Mouse (Mus musculus): ENCODE measurements around the gene Lama2. TPM values are rescaled to one million over a fixed set of nuclear protein-coding genes. Genes with fewer than 3 reads are reported as not detected.

The Lama2 gene
- polyA plus RNA-seq, 1 experiment from 2014 or later = 4.3 TPM

DNA sequence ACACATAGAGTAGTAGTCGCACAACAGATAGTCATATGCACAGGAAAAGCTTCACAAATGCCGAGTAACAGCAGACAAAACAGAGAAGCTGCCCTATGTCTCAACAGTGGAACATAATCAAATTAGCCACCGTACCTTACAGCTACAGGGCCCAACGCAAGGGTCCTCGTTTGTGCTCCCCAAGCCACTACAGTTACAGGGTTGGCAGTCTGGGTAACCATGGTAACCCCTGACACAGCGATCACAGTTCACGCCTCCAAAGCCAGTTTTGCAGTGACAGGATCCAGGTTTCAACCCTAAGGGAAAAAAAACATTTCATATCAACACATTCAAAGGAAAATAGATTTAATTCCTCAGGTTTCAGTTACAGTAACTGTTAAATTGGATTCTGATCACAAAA is 275.3 kb downstream of the Lama2 start:
- Histone ChIP-seq H3K4me3 (no peak overlapping the region), H3K36me3 (replicated peaks) (no peaks in the 10 kb centered on the region), H3K4me2 (no peak overlapping the region), H3K27me3 (replicated peaks) (no peaks in the 10 kb centered on the region), H3K4me1 (no peaks in the 10 kb centered on the region), H3K9me3 (no peaks in the 10 kb centered on the region), H3K9ac (no peak overlapping the region), H3K27ac (no peak overlapping the region)
- 37% methylated on average over 7 of the region's 7 CpGs for WGBS
- peak; percentile 86 for ATAC-seq (replicated peaks)

DNA sequence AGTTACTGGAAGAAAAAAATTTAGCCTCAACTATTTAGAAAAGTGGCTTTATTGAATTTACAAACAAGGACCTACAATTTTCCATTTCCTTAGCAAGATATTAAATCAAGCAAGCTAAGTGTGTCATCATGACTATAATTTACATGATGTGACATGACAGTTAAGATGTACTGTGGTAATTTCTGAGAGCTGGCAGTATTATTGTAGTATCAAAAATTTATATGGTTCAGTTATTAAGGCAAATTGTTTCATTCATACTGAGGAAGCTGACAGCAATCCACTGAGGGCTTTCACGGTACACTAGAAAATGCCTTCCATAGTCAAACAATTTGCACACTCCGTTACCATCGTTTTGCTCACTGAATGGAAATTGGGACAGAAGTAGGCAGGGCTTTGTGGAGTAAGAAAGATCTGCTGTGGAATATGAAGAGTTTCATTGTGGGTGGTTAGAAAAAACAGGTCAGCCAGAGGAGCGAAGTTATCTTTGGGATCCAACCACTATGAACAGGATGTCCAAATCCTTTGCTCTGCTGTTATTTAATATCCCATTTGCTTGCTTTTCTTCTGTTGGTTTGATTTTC is 297.1 kb downstream of the Lama2 start:
- Histone ChIP-seq H3K27ac (no peak overlapping the region), H3K4me1 (no peaks in the 10 kb centered on the region), H3K4me2 (no peak overlapping the region), H3K27me3 (replicated peaks) (no peaks in the 10 kb centered on the region), H3K4me3 (no peak overlapping the region), H3K9me3 (no peaks in the 10 kb centered on the region), H3K9ac (no peak overlapping the region), H3K36me3 (replicated peaks) (no peaks in the 10 kb centered on the region)
- WGBS = 31% methylated on average over 4 of the region's 4 CpGs
- no peak; the same call in 1 of the 2 replicates for ATAC-seq (replicated peaks)

DNA sequence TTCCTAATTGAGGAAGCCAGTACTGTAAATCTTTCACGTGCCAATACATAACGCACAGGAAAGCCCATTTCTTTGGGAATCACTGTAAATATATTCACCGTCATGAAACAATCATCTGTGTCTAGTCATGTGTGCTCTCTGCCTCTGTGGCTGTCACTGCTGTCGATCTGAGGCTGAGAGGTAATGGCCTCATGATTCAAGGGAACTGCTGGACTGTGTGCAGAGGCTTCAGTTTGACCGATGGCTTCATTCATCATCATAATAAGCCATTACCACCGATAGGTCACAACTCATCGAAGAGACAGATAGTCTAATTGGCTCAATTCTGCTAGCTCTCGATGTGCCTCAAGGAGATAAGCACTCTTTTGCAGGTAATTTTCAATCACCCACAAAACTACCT is 312.1 kb downstream of the Lama2 start:
- 0 out of 2 replicates have a peak, but pooled peaks have one; percentile 30 for ATAC-seq (replicated peaks)
- Histone ChIP-seq H3K9ac (no peak overlapping the region), H3K36me3 (replicated peaks) (no peaks in the 10 kb centered on the region), H3K9me3 (no peaks in the 10 kb centered on the region), H3K27ac (no peak overlapping the region), H3K27me3 (replicated peaks) (no peaks in the 10 kb centered on the region), H3K4me3 (no peak overlapping the region), H3K4me1 (no peaks in the 10 kb centered on the region), H3K4me2 (no peak overlapping the region)
- WGBS = 76% methylated on average over 8 of the region's 8 CpGs

DNA sequence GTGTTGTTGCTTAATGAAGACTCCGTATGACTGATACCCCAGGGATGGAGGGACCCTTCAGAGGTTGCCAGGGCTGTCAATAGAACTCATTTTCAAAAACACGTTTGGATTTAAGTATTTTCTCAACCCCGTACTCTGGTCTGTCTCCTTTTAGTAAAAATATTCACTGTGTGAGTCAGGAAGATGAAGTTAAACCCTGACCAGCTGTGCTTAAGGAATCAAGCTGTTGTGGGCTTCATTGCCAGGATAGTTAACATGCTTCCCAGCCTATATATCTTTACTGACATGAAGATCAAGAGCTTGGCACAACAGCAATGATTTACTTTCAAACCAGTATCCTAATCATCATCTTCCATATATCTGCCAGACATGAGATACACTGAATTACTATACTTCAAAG is 314.3 kb downstream of the Lama2 start:
- 56% methylated on average over 3 of the region's 3 CpGs for WGBS
- Histone ChIP-seq H3K9ac (no peak overlapping the region), H3K4me3 (no peak overlapping the region), H3K27ac (no peak overlapping the region), H3K4me1 (no peaks in the 10 kb centered on the region), H3K4me2 (no peak overlapping the region), H3K9me3 (no peaks in the 10 kb centered on the region), H3K36me3 (replicated peaks) (no peaks in the 10 kb centered on the region), H3K27me3 (replicated peaks) (no peaks in the 10 kb centered on the region)
- no peak for ATAC-seq (replicated peaks)

DNA sequence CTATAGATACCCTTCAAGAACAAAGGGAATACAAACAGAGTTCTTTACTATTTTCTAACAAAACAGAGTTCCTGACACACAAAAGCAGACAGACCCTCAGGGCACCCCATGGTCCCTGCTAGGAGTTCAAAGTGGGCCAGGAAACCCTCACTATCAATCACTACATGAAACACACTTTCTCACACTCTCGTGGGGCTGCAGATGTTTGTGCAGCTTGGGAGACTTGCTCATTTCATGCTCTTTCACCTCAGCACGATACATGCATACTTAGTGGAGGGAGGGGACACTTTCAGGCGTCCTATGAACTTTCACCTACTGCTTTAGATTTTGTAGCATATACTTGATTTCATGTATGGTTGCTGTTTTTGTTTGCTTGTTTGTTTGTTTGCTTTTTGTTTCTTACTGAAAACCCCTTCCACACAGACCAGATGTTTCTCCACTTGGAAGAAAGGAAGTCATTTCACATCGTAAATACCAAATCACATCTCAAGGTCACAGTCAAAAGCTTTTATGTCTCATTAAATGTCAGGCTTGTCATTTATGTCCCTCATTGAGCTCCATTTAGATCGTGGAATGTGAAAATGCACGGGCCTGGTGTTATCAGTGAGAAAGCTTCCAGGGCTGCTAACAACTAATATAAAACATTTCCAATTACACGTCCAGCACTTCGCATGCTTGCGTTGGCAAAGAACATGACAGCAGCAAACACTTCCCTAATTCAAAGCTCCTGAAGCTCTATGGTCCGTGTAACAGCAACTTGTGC is 334.3 kb downstream of the Lama2 start:
- no peak overlapping the region for H3K4me3 ChIP-seq
- WGBS = 47% methylated on average over 10 of the region's 10 CpGs
- no peak overlapping the region for H3K27ac ChIP-seq
- H3K4me1 ChIP-seq = 0 out of 2 replicates have a peak, but pooled peaks cover 2% of the 10 kb centered on the region
- no peak for ATAC-seq (replicated peaks)
- H3K4me2 ChIP-seq = no peak overlapping the region
- no peaks in the 10 kb centered on the region for H3K27me3 ChIP-seq (replicated peaks)
- H3K9me3 ChIP-seq = no peaks in the 10 kb centered on the region
- H3K9ac ChIP-seq = no peak overlapping the region
- no peaks in the 10 kb centered on the region for H3K36me3 ChIP-seq (replicated peaks)

DNA sequence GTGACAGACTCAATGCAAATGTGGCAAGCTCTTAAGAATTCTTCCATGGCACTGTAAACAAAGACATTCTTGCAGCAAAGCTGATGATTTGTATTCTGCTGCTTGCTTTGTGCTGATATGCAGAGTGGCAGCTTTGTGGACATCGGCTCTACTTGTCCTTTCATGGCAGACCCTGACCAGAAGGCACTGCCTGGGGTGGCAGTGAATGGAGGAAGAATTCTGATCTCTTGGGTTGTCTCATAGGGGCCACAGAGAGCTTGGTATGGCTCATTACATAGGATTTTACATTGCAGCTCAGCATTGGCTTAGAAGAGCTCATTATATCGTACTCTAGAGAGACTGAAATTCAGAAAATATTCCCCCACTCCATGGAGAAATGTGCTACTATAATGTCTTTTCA is 352.1 kb downstream of the Lama2 start:
- no peak overlapping the region for H3K9ac ChIP-seq
- H3K4me2 ChIP-seq = no peak overlapping the region
- H3K27ac ChIP-seq = peak overlapping the region; percentile 41; the same call in 1 of the 2 replicates
- no peaks in the 10 kb centered on the region for H3K27me3 ChIP-seq (replicated peaks)
- peaks cover 4% of the 10 kb centered on the region; the same call in 1 of the 2 replicates for H3K4me1 ChIP-seq
- H3K4me3 ChIP-seq = no peak overlapping the region
- H3K9me3 ChIP-seq = no peaks in the 10 kb centered on the region
- H3K36me3 ChIP-seq (replicated peaks) = no peaks in the 10 kb centered on the region
- peak; percentile 60; the same call in 1 of the 2 replicates for ATAC-seq (replicated peaks)
- 39% methylated on average over 2 of the region's 2 CpGs for WGBS

DNA sequence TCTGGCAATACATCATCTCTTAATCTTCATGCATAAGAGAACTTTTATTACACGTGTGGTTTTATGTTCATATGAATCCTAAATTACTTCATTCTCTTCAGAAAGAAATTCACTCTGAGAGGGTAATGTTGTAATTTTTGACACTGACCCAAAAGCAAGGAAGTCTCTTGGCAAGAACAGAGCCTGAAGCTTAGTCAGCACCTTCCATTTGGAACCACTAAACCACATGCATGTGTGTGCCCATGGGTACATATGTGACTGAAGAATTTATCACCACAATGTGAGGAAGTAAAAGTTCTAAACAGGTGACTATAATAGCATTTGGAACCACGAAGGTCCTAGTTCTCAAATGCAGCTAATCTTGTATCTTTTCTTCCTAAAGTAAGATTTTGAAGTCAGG is 353.7 kb downstream of the Lama2 start:
- H3K4me2 ChIP-seq = no peak overlapping the region
- WGBS = 70% methylated on average over 2 of the region's 2 CpGs

DNA sequence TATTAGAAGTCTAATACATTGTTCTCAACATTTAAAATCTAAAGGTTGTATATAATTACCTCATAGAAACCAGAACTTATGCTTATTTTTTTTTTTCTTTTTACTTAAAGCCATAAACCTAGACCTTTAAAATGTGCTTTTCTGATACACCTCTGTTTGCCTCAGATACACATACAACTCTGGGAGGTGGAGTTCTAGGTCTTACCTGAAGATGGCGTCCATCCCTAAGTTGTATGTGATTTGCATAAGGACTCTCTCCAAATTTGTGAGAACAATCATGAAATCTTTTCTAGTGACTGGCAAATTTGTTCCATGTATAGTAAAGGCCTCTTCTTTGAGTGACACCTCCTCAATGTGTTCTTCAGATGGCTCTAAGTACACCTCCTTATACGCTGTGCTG is 354.8 kb downstream of the Lama2 start:
- Histone ChIP-seq H3K27ac (no peak overlapping the region), H3K9me3 (no peaks in the 10 kb centered on the region), H3K36me3 (replicated peaks) (no peaks in the 10 kb centered on the region), H3K27me3 (replicated peaks) (no peaks in the 10 kb centered on the region), H3K9ac (no peak overlapping the region), H3K4me3 (no peak overlapping the region), H3K4me1 (peaks cover 4% of the 10 kb centered on the region; the same call in 1 of the 2 replicates), H3K4me2 (no peak overlapping the region)
- WGBS = 55% methylated on average over 2 of the region's 2 CpGs
- no peak for ATAC-seq (replicated peaks)

More for the DNA sequence above, 353.7 kb downstream of the Lama2 start:
- Histone ChIP-seq H3K4me1 (peaks cover 4% of the 10 kb centered on the region; the same call in 1 of the 2 replicates), H3K36me3 (replicated peaks) (no peaks in the 10 kb centered on the region), H3K27ac (no peak overlapping the region), H3K9ac (no peak overlapping the region), H3K9me3 (no peaks in the 10 kb centered on the region), H3K4me3 (no peak overlapping the region), H3K27me3 (replicated peaks) (no peaks in the 10 kb centered on the region)
- no peak for ATAC-seq (replicated peaks)

DNA sequence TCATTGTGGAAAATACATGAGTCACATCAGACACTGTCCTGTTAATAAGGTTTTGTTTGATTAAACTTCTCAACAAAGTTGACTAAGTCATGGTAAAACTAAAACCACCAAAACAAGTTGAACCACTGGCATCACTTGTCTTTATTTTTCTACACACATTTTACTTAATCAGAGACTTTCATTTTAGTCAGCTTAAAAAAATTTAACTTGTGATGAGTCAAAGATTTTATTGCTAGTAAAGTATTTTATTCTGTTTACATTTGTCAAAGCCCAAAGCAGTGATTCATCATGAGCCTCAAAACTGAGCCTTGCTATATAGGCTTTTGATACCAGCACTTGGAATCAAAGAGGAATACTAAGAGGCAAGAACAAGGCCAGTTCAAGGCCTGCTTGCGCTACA is 369.8 kb downstream of the Lama2 start:
- Histone ChIP-seq H3K4me2 (no peak overlapping the region), H3K9me3 (no peaks in the 10 kb centered on the region), H3K9ac (no peak overlapping the region), H3K36me3 (replicated peaks) (no peaks in the 10 kb centered on the region), H3K4me3 (no peak overlapping the region), H3K27ac (no peak overlapping the region), H3K27me3 (replicated peaks) (no peaks in the 10 kb centered on the region), H3K4me1 (no peaks in the 10 kb centered on the region)
- WGBS = 98% methylated on average over 1 of the region's 1 CpGs
- no peak for ATAC-seq (replicated peaks)

DNA sequence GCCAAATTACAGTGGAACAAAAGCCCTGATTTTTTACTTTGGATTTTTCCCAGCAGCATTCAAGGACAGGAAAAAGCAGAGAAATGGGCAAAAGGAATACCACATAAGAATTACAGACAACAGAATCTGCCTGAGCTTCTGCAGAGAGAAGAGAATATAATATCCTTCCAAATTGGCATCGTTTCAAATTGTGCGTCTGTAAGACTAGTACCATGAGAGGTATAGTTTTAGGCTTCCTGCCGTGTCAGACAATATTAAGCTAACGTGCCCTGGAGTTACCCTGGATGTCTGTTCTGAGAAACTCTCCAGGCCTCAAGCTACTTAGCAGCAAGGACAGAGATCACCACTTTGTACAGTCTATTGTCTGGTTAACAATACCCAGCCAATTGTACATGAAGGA is 384.8 kb downstream of the Lama2 start:
- H3K27me3 ChIP-seq (replicated peaks) = no peaks in the 10 kb centered on the region
- 0 out of 2 replicates have a peak, but pooled peaks have one; percentile 39 for ATAC-seq (replicated peaks)
- H3K9me3 ChIP-seq = no peaks in the 10 kb centered on the region
- H3K4me2 ChIP-seq = no peak overlapping the region
- WGBS = 35% methylated on average over 4 of the region's 4 CpGs
- no peak overlapping the region for H3K4me3 ChIP-seq
- no peaks in the 10 kb centered on the region for H3K36me3 ChIP-seq (replicated peaks)
- H3K4me1 ChIP-seq = no peaks in the 10 kb centered on the region
- no peak overlapping the region for H3K9ac ChIP-seq
- no peak overlapping the region for H3K27ac ChIP-seq

DNA sequence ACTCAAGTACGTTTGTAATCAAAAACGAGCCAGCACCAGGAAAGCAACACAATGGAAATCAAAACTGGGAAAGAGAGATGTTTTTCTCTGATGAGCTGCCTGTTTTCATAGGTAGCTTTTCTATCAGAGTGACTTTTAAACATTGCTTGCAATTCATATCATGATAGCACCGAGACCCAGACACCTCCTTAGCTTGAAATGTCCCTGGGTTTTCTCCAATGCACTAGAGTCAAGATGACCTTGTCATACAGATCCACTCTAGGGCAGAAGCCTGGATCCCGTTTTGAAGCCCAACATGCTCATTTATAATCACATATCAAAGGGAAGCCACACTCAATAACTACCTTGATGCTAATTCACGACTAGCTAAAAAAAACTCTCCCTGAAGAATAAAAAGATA is 386.0 kb downstream of the Lama2 start:
- Histone ChIP-seq H3K9ac (no peak overlapping the region), H3K27ac (no peak overlapping the region), H3K4me1 (no peaks in the 10 kb centered on the region), H3K27me3 (replicated peaks) (no peaks in the 10 kb centered on the region), H3K9me3 (no peaks in the 10 kb centered on the region), H3K4me2 (no peak overlapping the region), H3K4me3 (no peak overlapping the region), H3K36me3 (replicated peaks) (no peaks in the 10 kb centered on the region)
- 82% methylated on average over 5 of the region's 5 CpGs for WGBS
- no peak for ATAC-seq (replicated peaks)

DNA sequence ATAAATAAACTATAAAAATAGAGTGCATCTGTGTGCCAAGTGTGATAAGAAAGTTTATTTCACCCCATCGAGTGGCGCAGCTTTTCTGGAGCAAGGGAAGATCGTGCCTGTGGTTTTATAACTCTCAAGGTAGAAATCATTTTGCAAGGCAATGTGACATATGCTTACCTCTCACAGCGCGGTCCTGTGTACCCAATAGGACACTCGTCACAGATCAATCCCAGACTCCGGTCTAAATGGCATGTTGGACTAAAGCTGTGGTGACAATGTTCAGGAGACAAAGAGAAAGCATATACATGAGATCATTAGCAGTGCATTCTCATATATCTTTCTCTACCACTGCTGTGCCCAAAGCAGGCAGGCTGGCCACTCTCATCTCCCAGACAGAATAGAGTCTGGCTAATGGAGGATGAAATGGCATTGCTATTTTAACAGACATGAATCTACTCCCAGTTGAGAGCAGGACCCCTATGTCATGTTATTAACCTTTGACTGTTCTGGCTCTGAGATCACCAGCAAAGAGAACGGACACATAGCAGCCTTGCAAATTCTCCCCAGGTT is 395.7 kb downstream of the Lama2 start:
- H3K27me3 ChIP-seq (replicated peaks) = no peaks in the 10 kb centered on the region
- H3K4me1 ChIP-seq = no peaks in the 10 kb centered on the region; the same call in 1 of the 2 replicates
- WGBS = 80% methylated on average over 8 of the region's 8 CpGs
- no peak overlapping the region for H3K9ac ChIP-seq
- H3K9me3 ChIP-seq = no peaks in the 10 kb centered on the region
- H3K36me3 ChIP-seq (replicated peaks) = no peaks in the 10 kb centered on the region
- no peak overlapping the region for H3K27ac ChIP-seq
- no peak for ATAC-seq (replicated peaks)
- no peak overlapping the region for H3K4me3 ChIP-seq
- H3K4me2 ChIP-seq = no peak overlapping the region

Data from midbrain, embryonic 15.5 days (tissue).